Mouse (Mus musculus): ENCODE measurements at regions not wholly inside any gene's neighbourhood (a gene's known extent, or its start where the extent isn't known, plus 50 kb on each side); places are given as distances from the start of the nearest gene placed in this dataset.

GRCm38 (mm10) chr1:76410813-76411212, 864.7 kb downstream of the Slc4a3 start:
- no peak for TF ChIP-seq CTCF (IDR thresholded peaks at IDR 0.05; ENCODE audit: low read depth)
- ATAC-seq, result no peak
- Histone ChIP-seq H3K4me1 (replicated peaks; ENCODE audit: control insufficient read depth, insufficient read depth, low read length) (no peaks in the 10 kb centered on the region), H3K36me3 (ENCODE audit: control insufficient read depth, insufficient read depth) (no peaks in the 10 kb centered on the region), H3K9me3 (ENCODE audit: control insufficient read depth) (no peaks in the 10 kb centered on the region), H3K4me3 (ENCODE audit: low read depth, low read length) (no peak overlapping the region), H3K9ac (ENCODE audit: low read depth, low read length) (no peak overlapping the region), H3K4me2 (replicated peaks; ENCODE audit: low read depth) (no peak overlapping the region), H3K27ac (ENCODE audit: low read depth, low read length) (no peak overlapping the region), H3K27me3 (replicated peaks; ENCODE audit: control insufficient read depth, insufficient read depth, low read length) (no peaks in the 10 kb centered on the region)
- WGBS, result 90% methylated on average over 4 of the region's 4 CpGs

GRCm38 (mm10) chr1:76420525-76420924, 874.5 kb downstream of the Slc4a3 start:
- 90% methylated on average over 9 of the region's 9 CpGs for WGBS
- Histone ChIP-seq H3K27me3 (replicated peaks; ENCODE audit: control insufficient read depth, insufficient read depth, low read length) (no peaks in the 10 kb centered on the region), H3K27ac (ENCODE audit: low read depth, low read length) (no peak overlapping the region), H3K4me1 (replicated peaks; ENCODE audit: control insufficient read depth, insufficient read depth, low read length) (no peaks in the 10 kb centered on the region), H3K9me3 (ENCODE audit: control insufficient read depth) (no peaks in the 10 kb centered on the region), H3K9ac (ENCODE audit: low read depth, low read length) (no peak overlapping the region), H3K36me3 (ENCODE audit: control insufficient read depth, insufficient read depth) (no peaks in the 10 kb centered on the region), H3K4me3 (ENCODE audit: low read depth, low read length) (no peak overlapping the region), H3K4me2 (replicated peaks; ENCODE audit: low read depth) (no peak overlapping the region)
- TF ChIP-seq CTCF (IDR thresholded peaks at IDR 0.05; ENCODE audit: low read depth), result no peak
- no peak for ATAC-seq

- no peak overlapping the region for H3K9ac ChIP-seq (ENCODE audit: low read depth, low read length)
- no peak overlapping the region for H3K4me2 ChIP-seq (replicated peaks; ENCODE audit: low read depth)
- no peaks in the 10 kb centered on the region for H3K36me3 ChIP-seq (ENCODE audit: control insufficient read depth, insufficient read depth)
- H3K27ac ChIP-seq (ENCODE audit: low read depth, low read length), result no peak overlapping the region
- no peaks in the 10 kb centered on the region for H3K4me1 ChIP-seq (replicated peaks; ENCODE audit: control insufficient read depth, insufficient read depth, low read length)
- 84% methylated on average over 7 of the region's 7 CpGs for WGBS
- TF ChIP-seq CTCF (IDR thresholded peaks at IDR 0.05; ENCODE audit: low read depth), result no peak
- H3K4me3 ChIP-seq (ENCODE audit: low read depth, low read length), result no peak overlapping the region
- H3K27me3 ChIP-seq (replicated peaks; ENCODE audit: control insufficient read depth, insufficient read depth, low read length), result no peaks in the 10 kb centered on the region
- ATAC-seq, result no peak
- H3K9me3 ChIP-seq (ENCODE audit: control insufficient read depth), result no peaks in the 10 kb centered on the region
These were observed 881.4 kb downstream of the Slc4a3 start for GRCm38 (mm10) chr1:76427439-76427838.

- no peaks in the 10 kb centered on the region for H3K36me3 ChIP-seq (ENCODE audit: control insufficient read depth, insufficient read depth)
- H3K27ac ChIP-seq (ENCODE audit: low read depth, low read length), result no peak overlapping the region
- no peak overlapping the region for H3K4me3 ChIP-seq (ENCODE audit: low read depth, low read length)
- no peaks in the 10 kb centered on the region for H3K9me3 ChIP-seq (ENCODE audit: control insufficient read depth)
- WGBS, result 85% methylated on average over 6 of the region's 6 CpGs
- H3K27me3 ChIP-seq (replicated peaks; ENCODE audit: control insufficient read depth, insufficient read depth, low read length), result no peaks in the 10 kb centered on the region
- no peak overlapping the region for H3K4me2 ChIP-seq (replicated peaks; ENCODE audit: low read depth)
- no peak for TF ChIP-seq CTCF (IDR thresholded peaks at IDR 0.05; ENCODE audit: low read depth)
- H3K4me1 ChIP-seq (replicated peaks; ENCODE audit: control insufficient read depth, insufficient read depth, low read length), result no peaks in the 10 kb centered on the region
- ATAC-seq, result no peak
- no peak overlapping the region for H3K9ac ChIP-seq (ENCODE audit: low read depth, low read length)
These were observed 884.1 kb downstream of the Slc4a3 start for GRCm38 (mm10) chr1:76430041-76430610.

- 68% methylated on average over 6 of the region's 6 CpGs for WGBS
These were observed 887.4 kb downstream of the Slc4a3 start for GRCm38 (mm10) chr1:76433481-76433941.

GRCm38 (mm10) chr1:76450539-76451214, 904.6 kb downstream of the Slc4a3 start:
- Histone ChIP-seq H3K4me1 (replicated peaks; ENCODE audit: control insufficient read depth, insufficient read depth, low read length) (no peaks in the 10 kb centered on the region), H3K27me3 (replicated peaks; ENCODE audit: control insufficient read depth, insufficient read depth, low read length) (no peaks in the 10 kb centered on the region), H3K27ac (ENCODE audit: low read depth, low read length) (no peak overlapping the region), H3K9me3 (ENCODE audit: control insufficient read depth) (no peaks in the 10 kb centered on the region), H3K4me3 (ENCODE audit: low read depth, low read length) (no peak overlapping the region), H3K4me2 (replicated peaks; ENCODE audit: low read depth) (no peak overlapping the region), H3K9ac (ENCODE audit: low read depth, low read length) (no peak overlapping the region), H3K36me3 (ENCODE audit: control insufficient read depth, insufficient read depth) (no peaks in the 10 kb centered on the region)
- no peak for ATAC-seq
- 56% methylated on average over 10 of the region's 10 CpGs for WGBS
- TF ChIP-seq CTCF (IDR thresholded peaks at IDR 0.05; ENCODE audit: low read depth), result no peak

More at GRCm38 (mm10) chr1:76433481-76433941, 887.4 kb downstream of the Slc4a3 start:
- no peak for ATAC-seq
- no peak overlapping the region for H3K4me2 ChIP-seq (replicated peaks; ENCODE audit: low read depth)
- H3K4me3 ChIP-seq (ENCODE audit: low read depth, low read length), result no peak overlapping the region
- no peak overlapping the region for H3K27ac ChIP-seq (ENCODE audit: low read depth, low read length)
- no peaks in the 10 kb centered on the region for H3K36me3 ChIP-seq (ENCODE audit: control insufficient read depth, insufficient read depth)
- H3K27me3 ChIP-seq (replicated peaks; ENCODE audit: control insufficient read depth, insufficient read depth, low read length), result no peaks in the 10 kb centered on the region
- H3K9ac ChIP-seq (ENCODE audit: low read depth, low read length), result no peak overlapping the region
- no peak for TF ChIP-seq CTCF (IDR thresholded peaks at IDR 0.05; ENCODE audit: low read depth)
- no peaks in the 10 kb centered on the region for H3K4me1 ChIP-seq (replicated peaks; ENCODE audit: control insufficient read depth, insufficient read depth, low read length)
- H3K9me3 ChIP-seq (ENCODE audit: control insufficient read depth), result no peaks in the 10 kb centered on the region
